Mouse (Mus musculus): ENCODE results near the gene Hspa12b. TPM values are rescaled to one million over a fixed set of nuclear protein-coding genes. Genes with fewer than 3 reads are reported as not detected.
A peak's percentile ranks its signal among the peaks of the same experiment; 100 is the strongest.

Hspa12b gene
- polyA plus RNA-seq, 1 experiment = 0.36 TPM

DNA sequence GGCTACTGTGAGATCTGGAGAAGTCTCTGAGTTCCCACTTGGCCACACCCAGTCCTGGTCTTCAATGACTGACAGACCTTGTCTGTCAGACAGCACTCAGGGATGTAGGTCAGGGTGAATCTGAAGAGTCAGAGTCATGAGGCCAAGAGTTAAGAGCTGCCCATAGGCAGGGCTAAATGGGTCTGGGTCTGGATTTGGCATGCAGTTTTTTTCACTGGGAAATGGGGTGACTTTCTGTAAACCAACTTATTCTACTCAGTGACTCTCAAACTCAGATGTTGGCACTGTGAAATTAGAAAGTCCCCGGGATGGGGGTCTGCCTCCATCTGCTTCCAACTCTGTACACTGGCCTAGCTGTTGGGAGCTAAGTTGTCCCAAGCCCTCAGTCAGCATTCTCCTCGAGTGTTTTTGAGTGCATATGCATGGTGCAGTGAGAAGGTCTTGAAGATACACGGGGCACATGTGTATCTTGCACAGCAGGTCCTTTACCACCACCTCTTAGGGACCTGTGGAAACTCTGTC lies 1.6 kb downstream of the Hspa12b start:
- Histone ChIP-seq H3K4me1 (peaks cover 61% of the 10 kb centered on the region), H3K27me3 (replicated peaks) (peaks cover 47% of the 10 kb centered on the region), H3K9me3 (no peaks in the 10 kb centered on the region), H3K36me3 (replicated peaks; ENCODE audit: low read length) (no peaks in the 10 kb centered on the region), H3K4me3 (replicated peaks) (no peak overlapping the region)
- TF ChIP-seq FLI1 (IDR thresholded peaks at IDR 0.05; ENCODE audit: low read length) (no peak), GATA1 (IDR thresholded peaks at IDR 0.05; ENCODE audit: borderline replicate concordance, low read length) (no peak)

DNA sequence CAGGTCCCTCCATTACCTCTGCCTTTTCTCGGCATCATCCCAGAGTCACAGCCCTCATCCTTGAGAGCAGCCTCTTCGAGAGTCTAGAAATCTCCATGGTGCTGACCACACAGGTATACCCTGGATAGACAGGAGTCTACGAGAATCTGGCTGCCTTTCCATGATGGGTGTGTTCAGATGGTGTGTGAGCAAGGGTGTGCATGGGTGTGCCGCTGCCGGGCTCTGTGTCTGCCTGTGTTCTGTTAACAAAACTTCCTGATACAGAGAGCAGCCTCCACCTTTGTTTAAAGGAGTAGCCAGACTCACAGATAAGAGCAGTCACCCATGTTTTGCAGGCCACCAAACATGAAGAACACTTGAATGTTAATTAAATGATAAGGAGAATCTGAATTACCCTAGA lies 2.8 kb downstream of the Hspa12b start:
- peaks cover 61% of the 10 kb centered on the region for H3K4me1 ChIP-seq
- no peak overlapping the region for H3K4me3 ChIP-seq (replicated peaks)
- no peak for TF ChIP-seq FLI1 (IDR thresholded peaks at IDR 0.05; ENCODE audit: low read length)
- TF ChIP-seq GATA1 (IDR thresholded peaks at IDR 0.05; ENCODE audit: borderline replicate concordance, low read length) = no peak
- H3K36me3 ChIP-seq (replicated peaks; ENCODE audit: low read length) = peaks cover 4% of the 10 kb centered on the region
- H3K9me3 ChIP-seq = no peaks in the 10 kb centered on the region
- H3K27me3 ChIP-seq (replicated peaks) = peaks cover 45% of the 10 kb centered on the region

- H3K36me3 ChIP-seq (replicated peaks; ENCODE audit: low read length) = peaks cover 4% of the 10 kb centered on the region
- H3K9me3 ChIP-seq = no peaks in the 10 kb centered on the region
- peaks cover 61% of the 10 kb centered on the region for H3K4me1 ChIP-seq
- peaks cover 36% of the 10 kb centered on the region for H3K27me3 ChIP-seq (replicated peaks)
- H3K4me3 ChIP-seq (replicated peaks) = no peak overlapping the region
- TF ChIP-seq GATA1 (IDR thresholded peaks at IDR 0.05; ENCODE audit: borderline replicate concordance, low read length) (no peak), FLI1 (IDR thresholded peaks at IDR 0.05; ENCODE audit: low read length) (no peak)
These were observed 3.8 kb downstream of the Hspa12b start for GRCm38 (mm10) chr2:131130849-131131248.

DNA sequence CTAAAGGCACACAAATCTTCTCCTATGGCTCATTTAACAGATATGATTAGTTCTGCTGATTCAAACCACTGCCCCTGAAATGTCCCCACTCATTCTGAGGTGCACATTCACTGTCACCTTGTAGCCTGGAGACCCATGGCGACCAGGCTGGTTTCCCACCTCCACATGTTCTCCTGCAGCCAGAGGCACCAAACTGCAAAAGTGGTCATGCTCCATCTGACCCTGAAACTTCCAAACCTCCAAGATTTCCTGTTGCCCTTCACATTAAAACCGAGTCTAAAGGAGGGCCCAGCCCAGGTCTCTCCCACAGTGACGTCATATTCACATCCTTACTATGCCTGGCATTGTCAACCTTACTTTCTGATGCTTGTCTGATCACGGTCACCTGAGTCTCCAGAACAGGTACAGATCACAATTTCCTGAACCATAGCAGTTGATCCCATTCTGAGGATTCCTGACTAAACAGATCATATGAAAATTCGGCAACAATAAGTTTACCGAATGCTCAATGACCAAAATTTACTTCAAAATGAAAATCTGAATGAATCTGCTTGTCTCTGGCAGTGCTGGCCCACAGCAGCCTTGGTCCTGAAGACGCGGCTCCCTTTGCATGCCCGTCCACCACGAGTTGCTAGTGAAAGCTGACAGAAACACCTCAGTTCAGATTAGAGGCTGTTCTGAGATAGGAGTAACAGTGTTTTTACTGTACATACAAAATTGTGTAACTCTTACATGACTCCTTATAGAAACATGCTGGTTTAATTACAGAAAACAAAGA lies 5.2 kb downstream of the Hspa12b start:
- no peak overlapping the region for H3K4me3 ChIP-seq (replicated peaks)

DNA sequence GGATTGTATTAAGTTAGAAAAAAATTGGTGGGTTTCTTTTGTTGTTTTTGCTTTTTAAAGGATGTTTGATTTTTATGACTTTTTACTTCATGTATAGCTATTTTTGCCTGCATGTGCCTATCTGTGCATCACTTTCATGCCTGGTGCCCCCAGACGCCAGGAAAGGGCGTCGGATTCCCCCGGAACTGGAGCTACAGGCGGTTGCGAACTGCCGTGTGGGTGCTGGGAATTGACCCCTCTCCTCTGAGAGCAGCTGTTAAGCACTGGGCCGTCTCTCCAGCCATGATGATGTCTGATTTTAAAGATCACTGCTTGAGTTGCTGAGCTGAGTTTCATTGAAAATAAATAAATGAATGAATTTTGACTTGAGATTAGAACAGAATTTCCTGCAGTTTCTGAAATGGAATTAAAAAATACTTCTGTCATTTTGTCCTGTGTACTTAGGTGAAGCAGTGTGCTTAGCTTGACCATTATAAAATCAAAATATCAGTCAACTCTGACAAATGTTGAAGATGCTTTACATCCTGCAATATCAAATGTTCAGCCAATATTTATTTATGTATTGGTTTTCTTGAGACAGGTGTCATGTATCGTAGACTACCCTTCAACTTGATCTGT lies 6.0 kb downstream of the Hspa12b start, which contains the start of gene Gm11037:
TSS of gene Gm11037 (plus strand) at position 568 of the 618 bp plus-strand sequence.
- TF ChIP-seq FLI1 (IDR thresholded peaks at IDR 0.05; ENCODE audit: low read length) = no peak
- TF ChIP-seq GATA1 (IDR thresholded peaks at IDR 0.05; ENCODE audit: borderline replicate concordance, low read length) = no peak
- Histone ChIP-seq H3K27me3 (replicated peaks) (peaks cover 15% of the 10 kb centered on the region), H3K9me3 (no peaks in the 10 kb centered on the region), H3K4me1 (peaks cover 61% of the 10 kb centered on the region), H3K4me3 (replicated peaks) (peak within 1 kb of the TSS; percentile 50), H3K36me3 (replicated peaks; ENCODE audit: low read length) (peaks cover 6% of the 10 kb centered on the region)

More for the DNA sequence above, 5.2 kb downstream of the Hspa12b start:
- H3K36me3 ChIP-seq (replicated peaks; ENCODE audit: low read length) = peaks cover 6% of the 10 kb centered on the region
- peaks cover 22% of the 10 kb centered on the region for H3K27me3 ChIP-seq (replicated peaks)
- H3K4me1 ChIP-seq = peaks cover 61% of the 10 kb centered on the region
- TF ChIP-seq GATA1 (IDR thresholded peaks at IDR 0.05; ENCODE audit: borderline replicate concordance, low read length) (no peak), FLI1 (IDR thresholded peaks at IDR 0.05; ENCODE audit: low read length) (no peak)
- H3K9me3 ChIP-seq = no peaks in the 10 kb centered on the region

GRCm38 (mm10) chr2:131134381-131134780 lies 7.3 kb downstream of the Hspa12b start:
- TF ChIP-seq FLI1 (IDR thresholded peaks at IDR 0.05; ENCODE audit: low read length) = no peak
- TF ChIP-seq GATA1 (IDR thresholded peaks at IDR 0.05; ENCODE audit: borderline replicate concordance, low read length) = no peak
- Histone ChIP-seq H3K4me3 (replicated peaks) (peak overlapping the region; percentile 50), H3K4me1 (peaks cover 64% of the 10 kb centered on the region), H3K36me3 (replicated peaks; ENCODE audit: low read length) (peaks cover 11% of the 10 kb centered on the region), H3K9me3 (no peaks in the 10 kb centered on the region), H3K27me3 (replicated peaks) (peaks cover 3% of the 10 kb centered on the region)

GRCm38 (mm10) chr2:131134826-131135400 lies 7.8 kb downstream of the Hspa12b start:
- H3K27me3 ChIP-seq (replicated peaks) = no peaks in the 10 kb centered on the region
- H3K4me3 ChIP-seq (replicated peaks) = peak overlapping the region; percentile 75
- TF ChIP-seq FLI1 (IDR thresholded peaks at IDR 0.05; ENCODE audit: low read length) (no peak), GATA1 (IDR thresholded peaks at IDR 0.05; ENCODE audit: borderline replicate concordance, low read length) (no peak)
- H3K9me3 ChIP-seq = no peaks in the 10 kb centered on the region
- peaks cover 11% of the 10 kb centered on the region for H3K36me3 ChIP-seq (replicated peaks; ENCODE audit: low read length)
- peaks cover 69% of the 10 kb centered on the region for H3K4me1 ChIP-seq

DNA sequence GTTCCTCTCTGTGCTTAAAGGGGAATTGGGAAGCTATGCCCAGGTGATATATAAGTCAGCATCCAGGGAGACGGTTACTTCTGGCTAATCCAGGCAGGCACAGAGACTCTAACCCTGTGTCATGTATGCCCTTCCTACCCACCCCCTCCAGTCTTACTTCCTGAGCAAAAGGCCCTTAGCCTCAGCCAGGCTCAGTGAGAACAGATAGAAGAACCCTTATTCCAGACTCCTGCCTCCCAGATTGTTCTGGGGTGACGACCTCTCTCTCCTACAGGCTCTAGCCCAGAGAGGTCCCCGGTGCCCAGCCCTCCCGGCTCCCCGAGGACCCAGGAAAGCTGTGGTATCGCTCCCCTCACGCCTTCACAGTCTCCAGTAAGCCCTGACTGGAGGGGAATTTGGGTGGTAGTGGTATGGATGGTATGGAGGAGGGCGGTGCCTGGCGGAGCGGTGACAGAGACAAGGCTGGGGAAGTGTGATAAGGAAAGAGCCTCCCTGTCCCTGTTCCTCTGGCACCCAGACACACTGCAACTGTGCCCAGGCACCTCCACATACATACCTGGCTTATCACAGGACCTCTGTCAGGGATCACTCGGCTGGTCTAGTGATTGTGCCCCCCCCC lies 8.6 kb downstream of the Hspa12b start:
- H3K4me1 ChIP-seq = peaks cover 76% of the 10 kb centered on the region
- no peaks in the 10 kb centered on the region for H3K9me3 ChIP-seq
- H3K4me3 ChIP-seq (replicated peaks) = peak overlapping the region; percentile 75
- peaks cover 2% of the 10 kb centered on the region for H3K27me3 ChIP-seq (replicated peaks)
- H3K36me3 ChIP-seq (replicated peaks; ENCODE audit: low read length) = peaks cover 13% of the 10 kb centered on the region
- TF ChIP-seq GATA1 (IDR thresholded peaks at IDR 0.05; ENCODE audit: borderline replicate concordance, low read length) (0 out of 3 replicates have a peak, but pooled peaks have one; percentile 12), FLI1 (IDR thresholded peaks at IDR 0.05; ENCODE audit: low read length) (no peak)

GRCm38 (mm10) chr2:131138296-131138695 lies 11.2 kb downstream of the Hspa12b start:
- H3K27me3 ChIP-seq (replicated peaks) = peaks cover 12% of the 10 kb centered on the region

More at GRCm38 (mm10) chr2:131138296-131138695, 11.2 kb downstream of the Hspa12b start:
- no peaks in the 10 kb centered on the region for H3K9me3 ChIP-seq
- peaks cover 35% of the 10 kb centered on the region for H3K36me3 ChIP-seq (replicated peaks; ENCODE audit: low read length)
- peaks cover 96% of the 10 kb centered on the region for H3K4me1 ChIP-seq
- no peak overlapping the region for H3K4me3 ChIP-seq (replicated peaks)
- no peak for TF ChIP-seq GATA1 (IDR thresholded peaks at IDR 0.05; ENCODE audit: borderline replicate concordance, low read length)
- no peak for TF ChIP-seq FLI1 (IDR thresholded peaks at IDR 0.05; ENCODE audit: low read length)

Data from megakaryocyte, embryonic 14.5 days (primary cell).